Mouse (Mus musculus) heart, embryonic 16.5 days (tissue): ENCODE measurements at regions not wholly inside any gene's neighbourhood (a gene's known extent, or its start where the extent isn't known, plus 50 kb on each side); places are given as distances from the start of the nearest gene placed in this dataset.
A peak's percentile ranks its signal among the peaks of the same experiment; 100 is the strongest.

Source experiments
- ATAC-seq: fragments of 200-750 bp; cut with Nextera tagmentation; replicated peaks from 2 replicates; pipeline ENCODE4 v1.8.0; 2017; ENCODE audit warnings: moderate number of reproducible peaks; ENCODE audit not compliant: insufficient read depth, low FRiP score; ENCODE audit errors: extremely low read depth
- H3K27ac ChIP-seq: fragments of 300-500 bp; sonication (generic); 2 replicates; pipeline ENCODE4 v1.5.1; 2014; ENCODE audit warnings: mild to moderate bottlenecking, low read length, control low read depth, moderate library complexity
- H3K27me3 ChIP-seq: fragments of 300-500 bp; sonication (generic); 2 replicates; pipeline ENCODE4 v1.6.1; 2014; ENCODE audit warnings: low read length, mixed read lengths; ENCODE audit not compliant: control insufficient read depth, insufficient read depth
- H3K36me3 ChIP-seq: fragments of 300-500 bp; sonication (generic); 2 replicates; pipeline ENCODE4 v1.6.1; 2014; ENCODE audit not compliant: control insufficient read depth, insufficient read depth
- H3K4me1 ChIP-seq: fragments of 300-500 bp; sonication (generic); 2 replicates; pipeline ENCODE4 v1.6.1; 2014; ENCODE audit warnings: low read length, mixed read lengths; ENCODE audit not compliant: control insufficient read depth, insufficient read depth
- H3K4me2 ChIP-seq: fragments of 300-500 bp; sonication (generic); 2 replicates; pipeline ENCODE4 v1.6.1; 2014; ENCODE audit warnings: low read depth, mild to moderate bottlenecking, control low read depth, low read length
- H3K4me3 ChIP-seq: fragments of 300-500 bp; sonication (generic); 2 replicates; pipeline ENCODE4 v1.5.1; 2014; ENCODE audit warnings: mild to moderate bottlenecking, control low read depth, low read length
- H3K9ac ChIP-seq: fragments of 300-500 bp; sonication (generic); 2 replicates; pipeline ENCODE4 v1.6.1; 2014; ENCODE audit warnings: low read length, control low read depth
- H3K9me3 ChIP-seq: fragments of 300-500 bp; sonication (generic); replicated peaks from 2 replicates; pipeline ENCODE4 v1.6.1; 2016; ENCODE audit warnings: low read length; ENCODE audit not compliant: control insufficient read depth
- WGBS: fragments of 180-500 bp; shearing (Covaris S2); extraction: QIAGEN DNeasy Blood & Tissue Kit; methylation state at CpG from one replicate; pipeline ENCODE4 v1.1.7; 2014; 5-methylcytosine and 5-hydroxymethylcytosine counted together

DNA sequence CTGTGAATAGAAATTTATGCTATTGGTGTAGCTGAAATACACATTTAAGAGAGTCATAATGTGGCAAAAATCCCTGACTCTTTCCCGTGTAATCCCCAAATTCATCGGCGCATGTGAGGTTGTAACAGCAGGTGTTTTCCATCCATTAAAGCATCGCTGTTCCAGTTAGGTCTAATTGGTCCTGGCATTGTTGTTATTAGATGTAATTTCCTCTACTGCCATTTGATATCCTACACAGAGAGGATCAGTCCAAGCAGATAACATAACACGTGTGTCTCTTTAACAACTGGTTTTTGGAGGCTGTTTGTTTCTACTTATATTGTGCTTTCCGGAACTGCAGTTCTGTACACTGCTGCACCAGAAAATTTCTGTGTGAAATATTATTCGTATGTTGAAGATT, 101.8 kb downstream of the Vgll3 start:
- H3K9me3 ChIP-seq = no peaks in the 10 kb centered on the region
- H3K4me2 ChIP-seq = no peak overlapping the region
- no peak overlapping the region for H3K27ac ChIP-seq
- no peaks in the 10 kb centered on the region for H3K4me1 ChIP-seq
- 72% methylated on average over 7 of the region's 7 CpGs for WGBS
- no peak overlapping the region for H3K9ac ChIP-seq
- no peak overlapping the region for H3K4me3 ChIP-seq
- ATAC-seq = no peak
- H3K27me3 ChIP-seq = no peaks in the 10 kb centered on the region
- H3K36me3 ChIP-seq = no peaks in the 10 kb centered on the region

DNA sequence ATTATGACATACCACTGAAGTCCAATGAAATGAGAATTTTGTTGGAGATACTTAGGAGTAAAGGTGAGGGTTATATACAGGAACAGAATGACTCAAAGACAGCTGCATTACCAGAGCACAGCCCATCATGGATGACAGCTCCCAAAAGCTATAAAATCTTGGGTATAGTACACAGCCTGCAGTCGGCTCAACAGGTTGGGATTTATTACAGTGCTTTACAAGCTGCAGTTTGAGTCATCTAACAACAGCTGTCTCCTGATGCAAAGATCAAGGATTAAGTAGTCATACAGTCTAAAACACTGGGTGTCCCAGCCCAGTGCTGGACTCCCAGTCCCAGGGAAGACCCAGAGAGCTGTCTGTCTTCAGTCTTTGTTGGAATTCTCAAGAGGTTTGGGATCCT, 110.9 kb downstream of the Vgll3 start:
- Histone ChIP-seq H3K4me1 (no peaks in the 10 kb centered on the region), H3K9ac (no peak overlapping the region), H3K36me3 (no peaks in the 10 kb centered on the region), H3K4me3 (no peak overlapping the region), H3K9me3 (no peaks in the 10 kb centered on the region), H3K4me2 (no peak overlapping the region), H3K27ac (no peak overlapping the region), H3K27me3 (no peaks in the 10 kb centered on the region)
- 62% methylated on average over 1 of the region's 1 CpGs for WGBS
- no peak for ATAC-seq

DNA sequence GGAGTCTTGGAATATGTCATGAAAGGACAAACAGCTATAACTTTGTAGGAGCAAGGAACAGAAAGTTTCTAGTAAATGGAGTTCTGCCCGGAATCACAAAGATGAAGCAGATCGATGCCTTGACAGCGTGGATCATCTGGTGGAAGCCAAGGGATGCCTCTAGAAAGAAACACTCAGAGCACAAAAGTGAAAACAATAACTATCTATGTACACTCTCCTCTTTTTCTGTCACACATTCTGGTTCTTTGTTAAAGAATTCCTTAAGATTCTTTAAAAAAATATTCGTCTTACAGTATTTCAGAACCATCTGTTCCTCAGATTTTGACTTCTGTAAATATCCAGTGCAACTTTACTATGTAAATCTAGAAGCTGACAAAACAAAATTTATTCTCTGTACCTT, 148.8 kb downstream of the Vgll3 start:
- Histone ChIP-seq H3K36me3 (no peaks in the 10 kb centered on the region), H3K9me3 (no peaks in the 10 kb centered on the region), H3K9ac (no peak overlapping the region), H3K4me2 (no peak overlapping the region), H3K27ac (no peak overlapping the region), H3K27me3 (no peaks in the 10 kb centered on the region), H3K4me3 (no peak overlapping the region), H3K4me1 (no peaks in the 10 kb centered on the region)
- 85% methylated on average over 4 of the region's 4 CpGs for WGBS
- ATAC-seq = no peak

DNA sequence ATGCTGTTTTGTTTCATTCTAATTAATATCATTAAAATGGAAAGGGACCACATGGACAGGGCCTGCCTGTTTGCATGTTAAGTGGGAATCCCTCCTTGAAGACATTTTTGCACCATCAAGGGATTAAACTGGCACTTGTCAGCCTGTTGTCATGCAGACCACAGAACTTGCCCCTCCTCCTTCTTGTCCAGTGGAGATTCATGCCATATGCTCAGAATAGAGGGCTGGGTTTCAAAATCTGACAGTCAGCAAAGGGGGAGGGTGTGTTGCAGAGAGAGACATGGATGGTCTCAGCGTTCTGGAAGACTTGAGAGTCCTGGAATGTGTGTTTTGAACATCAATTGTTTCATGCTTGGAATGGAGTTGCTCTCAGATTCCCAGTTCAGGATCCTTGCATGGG, 149.2 kb downstream of the Vgll3 start:
- Histone ChIP-seq H3K9me3 (no peaks in the 10 kb centered on the region), H3K36me3 (no peaks in the 10 kb centered on the region), H3K4me2 (no peak overlapping the region), H3K4me3 (no peak overlapping the region), H3K9ac (no peak overlapping the region), H3K4me1 (no peaks in the 10 kb centered on the region), H3K27ac (no peak overlapping the region), H3K27me3 (no peaks in the 10 kb centered on the region)
- no peak for ATAC-seq
- WGBS = 21% methylated on average over 1 of the region's 1 CpGs

DNA sequence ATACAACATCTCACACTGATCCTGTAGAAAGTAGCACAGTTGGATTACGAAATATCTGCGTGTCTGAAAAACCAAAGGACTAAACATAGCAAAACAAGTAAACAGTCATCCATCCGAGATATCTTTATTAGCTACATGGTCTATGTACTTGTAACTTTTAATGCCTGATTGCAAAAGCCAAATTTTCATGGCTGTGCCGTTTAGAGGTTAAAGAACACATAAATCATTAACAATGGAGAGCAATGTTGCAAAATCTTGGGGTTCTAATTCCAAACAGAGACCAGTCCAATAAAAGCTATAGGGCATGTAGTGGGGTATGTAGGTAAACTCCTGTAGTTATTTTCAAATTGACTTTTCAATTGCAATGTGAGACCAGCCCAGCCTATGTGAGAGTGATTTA, 162.0 kb downstream of the Vgll3 start:
- no peak overlapping the region for H3K4me3 ChIP-seq
- no peak overlapping the region for H3K9ac ChIP-seq
- WGBS = 77% methylated on average over 4 of the region's 4 CpGs
- H3K4me1 ChIP-seq = no peaks in the 10 kb centered on the region
- H3K36me3 ChIP-seq = no peaks in the 10 kb centered on the region
- H3K4me2 ChIP-seq = no peak overlapping the region
- no peak overlapping the region for H3K27ac ChIP-seq
- no peak for ATAC-seq
- no peaks in the 10 kb centered on the region for H3K9me3 ChIP-seq
- no peaks in the 10 kb centered on the region for H3K27me3 ChIP-seq

DNA sequence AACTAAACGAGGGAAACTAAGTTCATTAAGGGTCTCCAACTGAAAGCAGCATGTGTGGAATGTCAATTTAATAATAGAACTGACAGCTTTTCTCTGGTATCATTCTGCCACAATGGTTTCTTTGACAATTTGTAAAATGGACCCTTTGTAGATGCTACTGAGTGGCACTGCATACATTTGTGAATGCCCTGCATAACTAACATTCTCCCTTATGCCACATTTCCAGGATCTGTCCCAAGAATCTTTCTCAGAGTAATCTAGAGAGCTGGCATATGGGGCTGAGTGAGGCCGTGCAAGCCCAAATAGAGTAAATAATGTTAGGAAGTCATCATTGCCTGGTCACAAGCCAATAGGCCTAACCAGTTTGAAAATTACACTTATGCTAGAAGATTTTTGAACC, 172.1 kb downstream of the Vgll3 start:
- H3K4me3 ChIP-seq = no peak overlapping the region
- ATAC-seq = no peak
- 37% methylated on average over 2 of the region's 2 CpGs for WGBS
- H3K4me2 ChIP-seq = no peak overlapping the region
- H3K27ac ChIP-seq = no peak overlapping the region
- no peaks in the 10 kb centered on the region for H3K36me3 ChIP-seq
- no peak overlapping the region for H3K9ac ChIP-seq
- no peaks in the 10 kb centered on the region for H3K9me3 ChIP-seq
- no peaks in the 10 kb centered on the region for H3K4me1 ChIP-seq
- no peaks in the 10 kb centered on the region for H3K27me3 ChIP-seq

DNA sequence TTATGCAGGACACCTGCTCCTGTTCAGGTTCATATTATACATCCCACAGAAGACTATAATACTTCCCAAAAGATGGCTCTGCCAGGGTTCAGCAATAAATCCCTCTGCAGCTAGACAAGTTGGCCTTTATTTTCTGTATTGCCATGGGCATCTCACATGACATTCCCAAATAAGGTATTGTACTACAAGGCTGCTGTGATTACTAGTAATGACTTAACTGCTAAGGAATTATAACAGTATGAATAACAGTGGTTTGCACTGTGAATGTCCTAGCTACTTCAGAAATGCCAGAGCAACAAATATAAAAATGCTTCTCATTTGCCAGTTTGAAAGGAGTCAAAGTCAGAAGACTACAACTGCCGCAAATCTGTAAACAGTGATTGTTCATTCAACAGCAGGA, 184.3 kb downstream of the Vgll3 start:
- Histone ChIP-seq H3K4me3 (no peak overlapping the region), H3K9ac (no peak overlapping the region), H3K4me2 (no peak overlapping the region), H3K9me3 (no peaks in the 10 kb centered on the region), H3K27me3 (no peaks in the 10 kb centered on the region), H3K36me3 (no peaks in the 10 kb centered on the region), H3K4me1 (0 out of 2 replicates have a peak, but pooled peaks cover under 1% of the 10 kb centered on the region), H3K27ac (no peak overlapping the region)
- ATAC-seq = no peak
- 80% methylated on average over 1 of the region's 1 CpGs for whole genome bisulfite sequencing

DNA sequence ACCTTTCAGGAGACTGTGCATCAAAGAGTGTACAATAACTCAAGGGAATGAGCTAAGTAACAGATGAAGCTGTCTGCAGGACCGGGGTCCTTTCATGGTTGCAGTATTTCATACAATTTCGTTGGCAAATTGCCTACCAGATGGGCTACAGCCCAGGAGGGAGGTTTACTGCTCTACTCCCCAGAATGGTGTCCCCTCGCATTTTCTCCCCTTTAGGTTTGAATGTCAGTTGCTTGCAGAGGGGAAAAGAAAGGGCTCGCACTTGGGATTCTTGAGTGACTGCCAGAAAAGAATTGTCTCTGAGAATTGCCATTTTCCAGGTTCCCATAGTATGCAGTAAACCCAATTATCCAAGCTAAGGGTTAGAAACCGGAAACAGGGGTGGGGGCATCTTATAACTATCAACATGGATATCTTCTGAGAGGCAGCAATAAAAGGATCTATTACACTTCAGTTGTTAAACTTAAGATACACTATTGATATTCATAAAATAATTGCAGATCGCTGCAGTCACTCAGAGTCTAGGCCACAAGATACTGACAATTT, 185.7 kb downstream of the Vgll3 start:
- no peaks in the 10 kb centered on the region for H3K27me3 ChIP-seq
- no peak overlapping the region for H3K27ac ChIP-seq
- no peaks in the 10 kb centered on the region for H3K36me3 ChIP-seq
- H3K4me3 ChIP-seq = no peak overlapping the region
- H3K4me1 ChIP-seq = 0 out of 2 replicates have a peak, but pooled peaks cover 4% of the 10 kb centered on the region
- H3K9me3 ChIP-seq = no peaks in the 10 kb centered on the region
- H3K4me2 ChIP-seq = no peak overlapping the region
- 58% methylated on average over 6 of the region's 6 CpGs for WGBS
- no peak for ATAC-seq
- H3K9ac ChIP-seq = no peak overlapping the region

DNA sequence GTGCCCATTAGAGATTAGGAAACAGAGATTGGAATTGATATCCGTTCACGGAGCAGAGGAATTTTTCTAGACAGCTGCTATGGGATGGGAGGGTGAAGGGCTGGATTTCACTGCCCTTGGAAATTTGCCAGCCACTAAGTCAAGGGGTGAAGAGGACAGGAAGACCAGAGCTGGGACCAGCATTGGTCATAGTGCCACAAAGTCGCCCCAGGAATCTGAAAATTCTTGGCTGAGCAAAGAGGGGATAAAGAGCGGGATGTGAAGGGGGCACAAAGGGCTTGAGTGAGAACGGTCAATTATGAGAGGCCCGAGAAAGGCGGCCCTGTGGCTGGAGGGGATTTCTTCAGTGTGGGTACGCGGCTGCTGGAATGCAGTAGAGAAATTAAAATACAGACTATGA, 189.6 kb downstream of the Vgll3 start:
- Histone ChIP-seq H3K9ac (no peak overlapping the region), H3K27me3 (no peaks in the 10 kb centered on the region), H3K4me3 (no peak overlapping the region), H3K4me2 (peak overlapping the region; percentile 29; the same call in 1 of the 2 replicates), H3K9me3 (no peaks in the 10 kb centered on the region), H3K36me3 (no peaks in the 10 kb centered on the region), H3K4me1 (0 out of 2 replicates have a peak, but pooled peaks cover 4% of the 10 kb centered on the region), H3K27ac (no peak overlapping the region)
- ATAC-seq = no peak
- 43% methylated on average over 9 of the region's 9 CpGs for WGBS
